Comparison of ENCODE assay signal across 9 mouse cellular contexts in the genomic region with DNA sequence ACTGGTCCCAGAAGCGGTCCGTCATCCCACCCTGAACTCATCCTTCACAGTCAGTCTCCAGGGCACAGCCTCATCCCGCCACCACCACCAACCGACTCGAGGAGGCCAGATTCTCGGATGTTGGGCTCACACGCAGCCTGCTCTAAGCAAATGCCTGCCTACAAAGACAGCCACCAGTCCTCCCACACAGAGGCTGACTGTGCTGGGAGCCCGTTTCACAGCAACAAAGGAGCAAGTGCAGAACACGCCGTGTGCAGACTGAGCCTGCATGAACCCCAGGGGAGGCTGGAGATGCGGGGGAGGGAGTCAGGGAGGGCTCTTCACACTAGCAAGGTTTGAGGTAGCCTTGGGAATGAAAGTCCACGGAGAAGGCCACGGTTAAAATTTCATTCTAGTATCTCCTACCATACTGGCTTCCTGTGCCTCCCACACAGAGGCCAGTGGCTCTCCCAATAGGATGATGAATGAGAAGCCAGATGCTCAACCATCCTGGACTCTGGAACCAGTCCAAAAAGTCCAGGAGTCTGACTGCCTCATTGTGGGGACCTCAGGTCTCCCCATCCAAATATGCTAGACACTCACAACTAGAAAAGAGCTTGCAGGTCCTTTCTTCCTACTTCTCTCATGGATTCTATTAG. TPM values are rescaled to one million over a fixed set of nuclear protein-coding genes. Genes with fewer than 3 reads are reported as not detected.
DNase-seq lines count a peak whose midpoint lies in the region; ATAC-seq and TF ChIP-seq lines count a peak whose summit lies in the region.
"Had no signal": no experiment of that assay in that cellular context is flagged by ENCODE, and none has a peak within 500 bp of the region (broad histone marks: within the 10 kb centered on the region; RNA-seq: fewer than 3 reads in every experiment).

No protein-coding gene starts in this region.

- no peak for ATAC-seq in lung, embryonic 14.5 days (ENCODE audit: insufficient read depth)
- peak; percentile 50; the same call in 1 of the 2 replicates for ATAC-seq in hindbrain, embryonic 13.5 days (ENCODE audit: low FRiP score)

- DNase-seq in lung, embryonic 14.5 days: peak; percentile 27
- no peak for DNase-seq in lung, postnatal 4 days
- peak; percentile 71 to 74 for DNase-seq in left cerebral cortex, adult 2 months (ENCODE audit: extremely low spot score in 1 of 2, low spot score in 2 of 2)
- DNase-seq in right cerebral cortex, postnatal 14 days: peak; percentile 58
- DNase-seq in cerebellum, adult 18-20 months: no peak
- DNase-seq in MN1 (ENCODE audit: low spot score): no peak
- DNase-seq: cerebellum, adult 2 months; kidney, postnatal 10 days had no signal

- no peak overlapping the region for H3K4me3 ChIP-seq in lung, embryonic 14.5 days (ENCODE audit: low read depth, low read length)
- no peak overlapping the region for H3K4me3 ChIP-seq in hindbrain, embryonic 13.5 days
- H3K4me3 ChIP-seq in left cerebral cortex, adult 2 months: peak overlapping the region; percentile 45

- H3K9ac ChIP-seq in lung, embryonic 14.5 days: no peak overlapping the region
- peak overlapping the region; percentile 40; the same call in 1 of the 2 replicates for H3K9ac ChIP-seq in hindbrain, embryonic 13.5 days

- intact Hi-C loops in left cerebral cortex, adult 2 months (cut with DNase I): no loop called here

- no peaks in the 10 kb centered on the region for H3K36me3 ChIP-seq in lung, embryonic 14.5 days (ENCODE audit: insufficient read depth)
- no peaks in the 10 kb centered on the region for H3K36me3 ChIP-seq in hindbrain, embryonic 13.5 days

- no peak for TF ChIP-seq CTCF in lung, embryonic 14.5 days (IDR thresholded peaks at IDR 0.05; ENCODE audit: low read depth)
- TF ChIP-seq CTCF in left cerebral cortex, adult 2 months (IDR thresholded peaks at IDR 0.05): no peak

- H3K27ac ChIP-seq in lung, embryonic 14.5 days (ENCODE audit: low read depth): no peak overlapping the region
- H3K27ac ChIP-seq in hindbrain, embryonic 13.5 days: peak overlapping the region; percentile 64
- H3K27ac ChIP-seq in left cerebral cortex, adult 2 months: peak overlapping the region; percentile 80

- no peak overlapping the region for H3K4me2 ChIP-seq in lung, embryonic 14.5 days
- peak overlapping the region; percentile 6 for H3K4me2 ChIP-seq in hindbrain, embryonic 13.5 days

- 49% methylated on average over 13 of the region's 13 CpGs for WGBS in lung, embryonic 14.5 days
- WGBS in hindbrain, embryonic 13.5 days: 27% methylated on average over 13 of the region's 13 CpGs

- H3K27me3 ChIP-seq in lung, embryonic 14.5 days (ENCODE audit: insufficient read depth, low read length): no peaks in the 10 kb centered on the region
- no peaks in the 10 kb centered on the region for H3K27me3 ChIP-seq in hindbrain, embryonic 13.5 days

- no peaks in the 10 kb centered on the region for H3K4me1 ChIP-seq in lung, embryonic 14.5 days (ENCODE audit: insufficient read depth)
- H3K4me1 ChIP-seq in hindbrain, embryonic 13.5 days (replicated peaks): peaks cover 73% of the 10 kb centered on the region

- no peaks in the 10 kb centered on the region for H3K9me3 ChIP-seq in lung, embryonic 14.5 days (ENCODE audit: low read depth, low read length)
- no peaks in the 10 kb centered on the region for H3K9me3 ChIP-seq in hindbrain, embryonic 13.5 days

RNA-seq across cellular contexts. Expression of gene Kalrn, which starts 59.3 kb away (rescaled TPM):
- polyA plus RNA-seq in lung, embryonic 14.5 days (2014; fragmentation: Nextera tagmentation; extraction: Ambion mirVana): 15.0 and 17.0 TPM in 2 replicates
- 31.5 and 31.6 TPM in 2 replicates for polyA plus RNA-seq in hindbrain, embryonic 13.5 days (2015; fragmentation: Nextera tagmentation; extraction: Ambion mirVana)
- total RNA-seq in left cerebral cortex, adult 2 months (2021): 100 to 1,000 TPM; 539 to 570 TPM

Comparison
In these comparisons a context has a peak if more than half of its experiments do, and no peak if none do; other contexts are left out.
1. DNase-seq: peak in lung, embryonic 14.5 days (single experiment), left cerebral cortex, adult 2 months (2 of 2) and right cerebral cortex, postnatal 14 days (single experiment); none in lung, postnatal 4 days (0 of 2), cerebellum, adult 18-20 months (0 of 2) and MN1 (single experiment).